Mouse (Mus musculus) MEL (cell line): ENCODE measurements around the gene Pml.

Experiments
- CTCF ChIP-seq, 3 experiments: IDR thresholded peaks in 2 of 3; conservative IDR thresholded peaks in 1 of 3; 2 replicates each; pipeline ENCODE4 v1.5.1; 2011 to 2012; ENCODE audit warnings: low read length in 3 of 3, low read depth in 2 of 3, mild to moderate bottlenecking in 2 of 3, improper control_type of control experiment in 1 of 3, inconsistent platforms in 1 of 3, mixed read lengths in 1 of 3, moderate library complexity in 1 of 3; ENCODE audit not compliant: control insufficient read depth in 1 of 3, insufficient read depth in 1 of 3, poor library complexity in 1 of 3, severe bottlenecking in 1 of 3
- ETS1 ChIP-seq: IDR thresholded peaks from 2 replicates; pipeline ENCODE4 v1.6.1; 2012; ENCODE audit warnings: low read depth, mild to moderate bottlenecking, inconsistent platforms, low read length, improper control_type of control experiment, moderate library complexity
- ZMIZ1 ChIP-seq: IDR thresholded peaks from 2 replicates; pipeline ENCODE4 v1.6.1; 2012; ENCODE audit warnings: low read depth, mild to moderate bottlenecking, inconsistent platforms, low read length, improper control_type of control experiment, moderate library complexity

DNA sequence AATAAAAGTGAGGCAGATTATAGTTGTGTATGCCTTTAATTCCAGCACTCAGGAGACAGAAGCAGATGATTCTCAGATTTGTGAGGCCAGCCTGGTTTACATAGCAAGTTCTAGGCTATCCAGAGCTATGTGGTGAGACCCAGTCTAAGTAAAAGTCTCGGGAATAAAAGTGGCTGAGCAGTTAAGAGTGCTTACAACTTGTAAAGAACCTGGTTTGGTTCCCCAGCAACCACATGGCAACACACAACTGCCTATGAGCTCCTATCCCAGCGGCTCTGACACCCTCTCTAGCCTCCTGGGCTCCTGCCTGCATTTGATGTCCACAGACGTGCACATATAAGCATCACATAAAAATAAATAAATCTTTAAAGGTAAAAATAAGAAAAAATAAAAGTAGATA lies 20.5 kb upstream of the Pml start:
- TF ChIP-seq CTCF (IDR thresholded peaks at IDR 0.05 in 2 of 3, conservative IDR thresholded peaks at IDR 0.05 in 1 of 3; ENCODE audit: control insufficient read depth in 1 of 3, insufficient read depth in 1 of 3, low read depth in 2 of 3, low read length in 3 of 3, poor library complexity in 1 of 3, severe bottlenecking in 1 of 3): no peak
- TF ChIP-seq ZMIZ1: no peak
- TF ChIP-seq ETS1: no peak
